Mouse (Mus musculus): Measurements from ENCODE around the gene Syngr2.

- no peak for TF ChIP-seq CTCF (IDR thresholded peaks at IDR 0.05; ENCODE audit: low read depth, low read length)
- no peak for TF ChIP-seq GATA1 (IDR thresholded peaks at IDR 0.05; ENCODE audit: borderline replicate concordance, low read length)
- no peak for TF ChIP-seq TAL1 (conservative IDR thresholded peaks at IDR 0.05; ENCODE audit: low read depth, low read length)
- no peak for TF ChIP-seq POLR2AphosphoS5 (IDR thresholded peaks at IDR 0.05; ENCODE audit: insufficient replicate concordance, low read depth, low read length)
Measured at GRCm38 (mm10) chr11:117774925-117775324, 34.5 kb upstream of the Syngr2 start.
